In genomic region chr9:21932445-21933137, GRCm38 (mm10) we compare ENCODE assay signal across 21 mouse cellular contexts. TPM values are rescaled to one million over a fixed set of nuclear protein-coding genes. Genes with fewer than 3 reads are reported as not detected.
A peak's percentile ranks its signal among the peaks of the same experiment; 100 is the strongest.
DNase-seq lines count a peak whose midpoint lies in the region; ATAC-seq and TF ChIP-seq lines count a peak whose summit lies in the region.
"Had no signal": no experiment of that assay in that cellular context is flagged by ENCODE, and none has a peak within 500 bp of the region (broad histone marks: within the 10 kb centered on the region; RNA-seq: fewer than 3 reads in every experiment).

No protein-coding gene starts in this region.

- no peaks in the 10 kb centered on the region for H3K79me2 ChIP-seq in MEL (ENCODE audit: control insufficient read depth, insufficient read depth, low read length, poor library complexity)

- no peaks in the 10 kb centered on the region for H3K9me3 ChIP-seq in liver, embryonic 12.5 days (replicated peaks)
- H3K9me3 ChIP-seq in E14TG2a.4 (ENCODE audit: low read length) (no peaks in the 10 kb centered on the region), MEL (replicated peaks; ENCODE audit: insufficient read depth, low read length) (no peaks in the 10 kb centered on the region)
- H3K9me3 ChIP-seq: embryonic facial prominence, embryonic 15.5 days; forebrain, embryonic 10.5 days; heart, embryonic 15.5 days; hindbrain, embryonic 13.5 days had no signal

- TF ChIP-seq RAD21 in MEL (IDR thresholded peaks at IDR 0.05; ENCODE audit: low read depth, low read length): no peak

- TF ChIP-seq CTCF in E14TG2a.4 (conservative IDR thresholded peaks at IDR 0.05; ENCODE audit: low read length): no peak
- TF ChIP-seq CTCF in MEL (IDR thresholded peaks at IDR 0.05 in 2 of 3, conservative IDR thresholded peaks at IDR 0.05 in 1 of 3; ENCODE audit: control insufficient read depth in 1 of 3, insufficient read depth in 1 of 3, low read depth in 2 of 3, low read length in 3 of 3, poor library complexity in 1 of 3, severe bottlenecking in 1 of 3): no peak

- DNase-seq in heart, adult 11 months: peak; percentile 89
- DNase-seq in heart, adult 18-20 months: no peak
- DNase-seq in liver: no peak
- peak; percentile 65 for DNase-seq in MEL (ENCODE audit: low read depth, low spot score)
- DNase-seq: adrenal gland, postnatal 14 days; cerebellum, adult 18-20 months; cerebellum, postnatal 36 days; gastrocnemius, postnatal 36 days; heart, adult 2 months; heart, postnatal 14 days had no signal

- H3K4me2 ChIP-seq in liver, embryonic 12.5 days: peak overlapping the region; percentile 8; the same call in 1 of the 2 replicates
- H3K4me2 ChIP-seq: embryonic facial prominence, embryonic 15.5 days; heart, embryonic 11.5 days; heart, embryonic 15.5 days; hindbrain, embryonic 13.5 days had no signal

- H3K27me3 ChIP-seq in liver, embryonic 12.5 days (replicated peaks): peaks cover 29% of the 10 kb centered on the region
- H3K27me3 ChIP-seq in E14TG2a.4 (ENCODE audit: insufficient read depth, low read length) (peaks cover 14% of the 10 kb centered on the region), MEL (ENCODE audit: control insufficient read depth in 1 of 2, insufficient read depth in 2 of 2, low read length in 2 of 2) (no peaks in the 10 kb centered on the region)
- H3K27me3 ChIP-seq: embryonic facial prominence, embryonic 15.5 days; heart, embryonic 15.5 days; hindbrain, embryonic 13.5 days had no signal

- no peak for ATAC-seq in liver, embryonic 12.5 days
- ATAC-seq in inflammation-experienced regulatory T-cells, adult 6 months: no peak
- ATAC-seq: forebrain, embryonic 14.5 days; hindbrain, postnatal 0 days had no signal

- TF ChIP-seq EP300 in MEL (IDR thresholded peaks at IDR 0.05; ENCODE audit: low read depth in 1 of 2, low read length in 2 of 2): peak; percentile 31 to 78; a peak in 3 of 4 replicates

- TF ChIP-seq POLR2A in MEL (IDR thresholded peaks at IDR 0.05; ENCODE audit: control insufficient read depth in 1 of 2, insufficient read depth in 1 of 2, low read depth in 1 of 2, low read length in 2 of 2, poor library complexity in 1 of 2): no peak

- H3K4me1 ChIP-seq in liver, embryonic 12.5 days: peaks cover 45% of the 10 kb centered on the region
- H3K4me1 ChIP-seq in E14TG2a.4 (replicated peaks; ENCODE audit: low read depth, low read length): peaks cover 48% of the 10 kb centered on the region
- peaks cover 17 to 29% of the 10 kb centered on the region in 2 experiments for H3K4me1 ChIP-seq in MEL (ENCODE audit: control insufficient read depth in 1 of 2, insufficient read depth in 2 of 2, low read length in 2 of 2)

- H3K4me3 ChIP-seq in liver, embryonic 12.5 days: no peak overlapping the region
- H3K4me3 ChIP-seq in E14TG2a.4 (replicated peaks; ENCODE audit: low read length): peak overlapping the region; percentile 32
- no peak overlapping the region for H3K4me3 ChIP-seq in MEL (ENCODE audit: control insufficient read depth in 1 of 2, insufficient read depth in 1 of 2, low read depth in 2 of 2, low read length in 2 of 2)
- H3K4me3 ChIP-seq: embryonic facial prominence, embryonic 15.5 days; erythroblast, embryonic 14.5 days; forebrain, embryonic 10.5 days; heart, adult 2 months; heart, embryonic 15.5 days; hindbrain, embryonic 13.5 days had no signal

- H3K9ac ChIP-seq in liver, embryonic 12.5 days: no peak overlapping the region
- H3K9ac ChIP-seq in MEL (ENCODE audit: control insufficient read depth, low read depth, low read length, poor library complexity, severe bottlenecking): no peak overlapping the region
- H3K9ac ChIP-seq: embryonic facial prominence, embryonic 15.5 days; heart, embryonic 15.5 days; hindbrain, embryonic 13.5 days had no signal

- 35% methylated on average over 12 of the region's 12 CpGs for WGBS in liver, embryonic 12.5 days (ENCODE audit: insufficient replicate concordance)

- no peak overlapping the region for H3K27ac ChIP-seq in liver, embryonic 12.5 days
- H3K27ac ChIP-seq in MEL (ENCODE audit: control insufficient read depth, low read depth, low read length): no peak overlapping the region
- H3K27ac ChIP-seq: embryonic facial prominence, embryonic 15.5 days; forebrain, embryonic 10.5 days; heart, adult 2 months; heart, embryonic 15.5 days; hindbrain, embryonic 13.5 days; hindbrain, postnatal 0 days had no signal

- H3K36me3 ChIP-seq in liver, embryonic 12.5 days: no peaks in the 10 kb centered on the region
- H3K36me3 ChIP-seq in E14TG2a.4 (ENCODE audit: insufficient read depth, low read length): peaks cover 4% of the 10 kb centered on the region; the same call in 1 of the 2 replicates
- H3K36me3 ChIP-seq in MEL (ENCODE audit: control insufficient read depth in 1 of 2, insufficient read depth in 2 of 2, low read length in 2 of 2): peaks cover 0 to 23% of the 10 kb centered on the region in 2 experiments; a peak in 2 of 4 replicates
- H3K36me3 ChIP-seq: embryonic facial prominence, embryonic 15.5 days; forebrain, embryonic 10.5 days; heart, embryonic 15.5 days; hindbrain, embryonic 13.5 days had no signal

TF ChIP-seq in MEL, 35 proteins besides CTCF, POLR2A, EP300 and RAD21:
- TF ChIP-seq NRF1 (IDR thresholded peaks at IDR 0.05; ENCODE audit: insufficient read depth, low read depth, low read length, poor library complexity, severe bottlenecking) (no peak), UBTF (IDR thresholded peaks at IDR 0.05; ENCODE audit: borderline replicate concordance, insufficient read depth, low read depth, low read length) (no peak), ZNF384 (IDR thresholded peaks at IDR 0.05; ENCODE audit: low read depth, low read length) (no peak), MAZ (IDR thresholded peaks at IDR 0.05; ENCODE audit: low read depth, low read length) (peak; percentile 18; the same call in 1 of the 2 replicates), KAT2A (conservative IDR thresholded peaks at IDR 0.05; ENCODE audit: low read depth, low read length) (no peak), TAL1 (IDR thresholded peaks at IDR 0.05; ENCODE audit: low read length) (peak; percentile 59), GATA1 (IDR thresholded peaks at IDR 0.05; ENCODE audit: low read depth, low read length) (peak; percentile 73), TCF12 (IDR thresholded peaks at IDR 0.05; ENCODE audit: low read depth, low read length) (peak; percentile 79)

RNA-seq across cellular contexts. Expression of gene Plppr2, which starts 4.2 kb away (rescaled TPM):
- total RNA-seq in heart, adult 18-20 months (2021): 1 to 10 TPM; 2.4 to 3.0 TPM
- 2.3 and 3.1 TPM in 2 replicates for polyA plus RNA-seq in liver, embryonic 12.5 days (2016; fragmentation: Nextera tagmentation; extraction: Ambion mirVana)
- total RNA-seq in MEL (2012; rRNA removed): 1.3 and 1.4 TPM in 2 replicates
- polyA plus RNA-seq in MEL (2012; ENCODE audit: insufficient read depth in 1 of 2, insufficient read length in 2 of 2, low read depth in 1 of 2, low replicate concordance in 2 of 2, missing spikeins in 1 of 2): 10 to 100 TPM in 1 of 2 experiments, not detected in 1; 13.9 TPM
- 1 to 10 TPM in 1 of 3 experiments, under 1 TPM in 2; 0.26 to 1.2 (median 0.45) TPM for polyA plus RNA-seq in inflammation-experienced regulatory T-cells, adult 6 months (2017; shearing (Covaris generic))

RNA-seq across cellular contexts. Expression of gene Tmem205, which starts 5.2 kb away (rescaled TPM):
- total RNA-seq in heart, adult 18-20 months (2021): 10 to 100 TPM; 72.7 to 81.2 TPM
- 39.9 and 41.8 TPM in 2 replicates for polyA plus RNA-seq in liver, embryonic 12.5 days (2016; fragmentation: Nextera tagmentation; extraction: Ambion mirVana)
- 118 and 128 TPM in 2 replicates for total RNA-seq in MEL (2012; rRNA removed)
- 100 to 1,000 TPM in 1 of 2 experiments, not detected in 1; 114 TPM for polyA plus RNA-seq in MEL (2012; ENCODE audit: insufficient read depth in 1 of 2, insufficient read length in 2 of 2, low read depth in 1 of 2, low replicate concordance in 2 of 2, missing spikeins in 1 of 2)
- 10 to 100 TPM in 1 of 3 experiments, 1 to 10 TPM in 2; 8.8 to 11.1 (median 9.7) TPM for polyA plus RNA-seq in inflammation-experienced regulatory T-cells, adult 6 months (2017; shearing (Covaris generic))

RNA-seq across cellular contexts. Expression of gene Ccdc159, which starts 5.3 kb away (rescaled TPM):
- total RNA-seq in heart, adult 18-20 months (2021): 1 to 10 TPM; 3.7 to 6.0 TPM
- 1.3 and 2.2 TPM in 2 replicates for polyA plus RNA-seq in liver, embryonic 12.5 days (2016; fragmentation: Nextera tagmentation; extraction: Ambion mirVana)
- total RNA-seq in MEL (2012; rRNA removed): 1.0 and 1.4 TPM in 2 replicates
- 1 to 10 TPM in 1 of 2 experiments, not detected in 1; 6.4 TPM for polyA plus RNA-seq in MEL (2012; ENCODE audit: insufficient read depth in 1 of 2, insufficient read length in 2 of 2, low read depth in 1 of 2, low replicate concordance in 2 of 2, missing spikeins in 1 of 2)
- not detected for polyA plus RNA-seq in inflammation-experienced regulatory T-cells, adult 6 months (2017; shearing (Covaris generic))
- polyA plus RNA-seq: erythroblast, embryonic 14.5 days had no signal

RNA-seq across cellular contexts. Expression of gene Rab3d, which starts 14.6 kb away (rescaled TPM):
- 10 to 100 TPM; 16.2 to 18.2 TPM for total RNA-seq in heart, adult 18-20 months (2021)
- 6.5 TPM in 2 replicates for polyA plus RNA-seq in liver, embryonic 12.5 days (2016; fragmentation: Nextera tagmentation; extraction: Ambion mirVana)
- total RNA-seq in MEL (2012; rRNA removed): 19.0 and 22.9 TPM in 2 replicates
- polyA plus RNA-seq in MEL (2012; ENCODE audit: insufficient read depth in 1 of 2, insufficient read length in 2 of 2, low read depth in 1 of 2, low replicate concordance in 2 of 2, missing spikeins in 1 of 2): 10 to 100 TPM in 1 of 2 experiments, not detected in 1; 44.2 TPM
- 1 to 10 TPM; 7.4 to 9.6 (median 8.9) TPM for polyA plus RNA-seq in inflammation-experienced regulatory T-cells, adult 6 months (2017; shearing (Covaris generic))

RNA-seq across cellular contexts. Expression of gene Swsap1, which starts 23.0 kb away (rescaled TPM):
- 1 to 10 TPM; 7.6 to 7.8 TPM for total RNA-seq in heart, adult 18-20 months (2021)
- 2.8 and 3.0 TPM in 2 replicates for polyA plus RNA-seq in liver, embryonic 12.5 days (2016; fragmentation: Nextera tagmentation; extraction: Ambion mirVana)
- total RNA-seq in MEL (2012; rRNA removed): 12.7 and 17.2 TPM in 2 replicates
- polyA plus RNA-seq in MEL (2012; ENCODE audit: insufficient read depth in 1 of 2, insufficient read length in 2 of 2, low read depth in 1 of 2, low replicate concordance in 2 of 2, missing spikeins in 1 of 2): 10 to 100 TPM in 1 of 2 experiments, not detected in 1; 19.3 TPM
- 1 to 10 TPM; 3.6 to 6.2 (median 4.9) TPM for polyA plus RNA-seq in inflammation-experienced regulatory T-cells, adult 6 months (2017; shearing (Covaris generic))

Comparison
In these comparisons a context has a peak if more than half of its experiments do, and no peak if none do; other contexts are left out.
1. DNase-seq: peak in heart, adult 11 months (single experiment) and MEL (single experiment); none in heart, adult 18-20 months (0 of 2) and liver (single experiment).